Mouse (Mus musculus) A20 (cell line): ENCODE measurements at regions not wholly inside any gene's neighbourhood (a gene's known extent, or its start where the extent isn't known, plus 50 kb on each side); places are given as distances from the start of the nearest gene placed in this dataset.

Experiments
- DNase-seq: peaks from one replicate; pipeline ENCODE4 v3.0.0-alpha.2; 2011; ENCODE audit warnings: low read depth, low spot score

- DNase-seq: no peak
Measured at GRCm38 (mm10) chr10:45957686-45958085, 380.1 kb downstream of the Hace1 start.

GRCm38 (mm10) chr10:45972240-45972639 is 394.6 kb downstream of the Hace1 start:
- DNase-seq: no peak

DNA sequence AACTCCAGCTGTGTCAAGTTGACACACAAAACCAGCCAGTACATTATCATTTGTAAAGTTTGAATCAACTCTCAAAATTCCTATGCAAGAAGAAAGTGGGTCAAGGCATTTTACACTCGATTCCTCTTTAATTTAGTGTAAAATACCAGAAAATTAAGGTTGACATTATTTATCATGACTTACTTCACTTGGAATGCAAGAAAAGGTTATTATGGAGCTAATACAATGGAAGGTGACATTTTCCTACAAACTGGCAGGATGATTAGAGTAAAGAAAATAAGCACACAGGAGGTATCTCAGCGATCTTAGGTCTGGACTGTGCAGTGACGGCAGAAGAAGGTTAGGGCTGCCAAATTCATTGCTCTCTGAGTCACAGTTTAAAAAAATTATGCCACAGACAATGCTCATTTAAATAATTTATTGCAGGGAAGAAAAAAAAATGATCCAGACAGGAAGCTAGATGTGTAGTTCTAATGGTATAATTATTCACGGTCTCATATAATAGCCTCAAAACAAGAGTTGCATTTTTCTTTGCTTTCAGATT is 405.2 kb downstream of the Hace1 start:
- no peak for DNase-seq

DNA sequence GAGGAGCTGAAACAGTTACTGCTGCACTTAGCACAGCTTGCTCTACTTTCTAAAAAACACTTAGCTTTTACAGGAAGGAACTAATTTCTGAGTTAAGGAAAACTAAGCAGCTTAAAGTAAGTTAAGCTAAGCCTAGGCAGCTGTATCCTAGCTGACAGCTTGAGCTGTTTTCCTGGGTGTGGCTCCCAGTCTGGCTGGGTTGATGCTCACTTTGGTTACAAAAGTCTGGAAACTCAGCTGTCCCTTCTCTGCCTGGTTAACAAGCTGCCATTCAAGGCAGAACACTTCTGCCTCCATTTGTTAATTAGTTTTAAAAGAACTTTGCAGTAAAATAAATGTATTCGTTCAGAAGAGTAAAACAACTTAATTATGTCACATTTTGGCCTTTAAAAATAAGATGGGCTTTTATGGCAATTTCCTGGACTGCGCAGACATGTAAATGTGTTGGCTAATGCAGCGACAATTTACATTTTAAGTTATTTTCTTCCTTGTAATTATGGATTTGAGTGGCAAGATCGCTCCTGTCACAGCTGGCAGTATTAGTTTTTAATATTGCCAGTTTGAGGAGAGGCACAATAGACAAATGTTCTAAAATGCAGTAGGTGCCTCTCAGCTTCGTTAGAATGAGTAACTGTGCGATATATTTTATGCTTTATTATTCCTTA is 406.2 kb downstream of the Hace1 start:
- DNase-seq: no peak

DNA sequence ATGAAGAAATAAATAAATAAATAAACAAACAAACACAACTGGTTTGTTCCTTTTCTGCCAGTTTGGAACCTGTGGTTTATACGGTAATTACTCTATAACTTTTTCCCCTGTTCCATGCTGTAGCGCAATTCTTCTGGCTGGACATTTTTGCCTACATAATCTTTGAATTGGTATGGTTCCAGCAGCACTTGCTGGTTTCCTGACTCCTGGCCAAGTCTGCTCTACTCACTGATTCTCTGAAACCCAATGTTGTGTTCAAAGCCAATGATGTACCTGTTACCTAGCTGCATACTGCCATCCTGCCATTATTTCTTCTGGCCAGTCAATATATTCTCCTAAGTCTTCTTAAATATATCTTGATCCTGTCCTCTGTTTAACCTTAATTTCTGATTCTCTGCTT is 408.7 kb downstream of the Hace1 start:
- DNase-seq: no peak

- DNase-seq: no peak
Measured at GRCm38 (mm10) chr10:46006319-46006718, 428.7 kb downstream of the Hace1 start.

DNA sequence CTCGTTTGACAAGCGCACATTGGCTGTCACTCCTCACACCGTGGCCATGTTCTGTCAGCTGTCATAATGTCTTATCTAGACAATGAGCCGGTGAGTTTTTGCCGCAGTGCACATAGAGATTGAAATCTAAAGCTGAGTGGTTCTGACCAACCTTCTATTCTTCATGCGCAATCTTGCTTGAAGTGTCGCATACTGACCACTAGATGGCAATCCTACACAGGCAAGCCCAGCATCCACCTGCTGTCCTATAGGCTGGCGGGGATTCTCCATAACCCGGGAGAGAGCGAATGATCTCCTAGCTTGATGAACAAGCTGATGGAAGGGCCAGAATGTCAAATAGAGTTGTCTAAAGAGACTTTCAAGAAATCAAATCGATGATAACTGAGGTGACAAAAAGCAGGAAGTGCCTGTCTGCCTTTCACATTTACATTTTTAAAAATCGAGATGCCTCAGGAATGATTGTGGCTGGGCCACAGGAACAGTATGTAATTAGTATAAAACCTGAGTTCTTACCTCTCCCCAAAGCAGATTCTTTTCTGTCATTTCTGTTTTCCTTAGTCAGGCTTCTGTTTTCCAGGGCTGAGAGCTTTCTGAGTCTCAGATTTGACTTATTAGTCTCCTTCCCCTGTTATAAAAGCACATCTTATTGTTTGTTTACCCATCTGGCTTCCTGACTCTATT is 434.4 kb downstream of the Hace1 start:
- peak; percentile 74 for DNase-seq

GRCm38 (mm10) chr10:46012599-46012998 is 435.0 kb downstream of the Hace1 start:
- DNase-seq: peak; percentile 8

DNA sequence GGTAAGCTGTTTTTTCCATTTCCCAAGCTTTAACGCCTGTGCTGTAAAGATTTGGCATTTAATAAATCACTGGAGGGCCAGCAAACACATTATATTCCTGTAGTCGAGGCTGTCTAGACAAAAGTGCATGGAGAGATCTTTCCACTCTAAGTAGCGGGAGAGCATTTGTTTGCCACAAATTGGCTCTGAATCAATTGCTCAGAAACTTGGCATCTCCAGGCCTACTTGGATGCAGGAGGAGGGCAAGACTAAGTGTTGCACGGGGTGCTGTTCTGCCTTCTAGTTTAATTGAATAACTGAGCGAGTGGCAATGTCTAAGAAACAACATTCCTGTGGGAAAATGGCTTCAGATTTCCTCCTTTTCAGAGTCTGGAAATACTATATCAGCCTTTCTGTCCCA is 438.7 kb downstream of the Hace1 start:
- no peak for DNase-seq

GRCm38 (mm10) chr10:46045474-46046093 is 468.0 kb downstream of the Hace1 start:
- no peak for DNase-seq

DNA sequence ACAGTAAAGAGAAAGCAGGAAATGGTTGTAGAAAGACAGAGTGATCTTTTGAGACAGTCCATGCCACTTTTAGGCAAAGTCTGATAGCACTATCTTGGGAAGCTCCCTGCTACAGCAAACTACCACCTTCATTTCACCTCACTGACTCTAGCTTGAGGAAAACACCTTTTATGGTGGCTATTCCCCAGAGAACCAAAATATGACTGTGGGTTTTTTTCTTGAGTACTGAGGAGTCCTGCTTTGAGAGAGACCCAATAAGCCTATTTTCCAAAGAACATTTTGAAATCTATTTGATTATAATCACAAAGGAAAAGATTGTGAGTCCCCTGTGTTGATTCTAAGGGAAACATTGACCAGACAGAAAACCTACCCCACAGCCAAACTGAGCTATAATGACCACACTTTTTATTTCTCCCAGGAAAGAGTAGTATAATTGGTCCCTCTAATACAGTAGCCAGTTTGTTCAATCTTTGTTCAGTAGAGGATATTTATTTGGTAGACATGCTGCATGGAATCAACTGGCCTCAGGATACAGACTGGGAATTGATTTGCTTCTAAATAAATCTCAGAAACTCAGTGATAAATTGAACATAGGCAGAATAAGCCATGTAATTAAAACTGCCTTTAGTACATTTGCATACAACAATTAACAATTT is 468.6 kb downstream of the Hace1 start:
- no peak for DNase-seq

DNA sequence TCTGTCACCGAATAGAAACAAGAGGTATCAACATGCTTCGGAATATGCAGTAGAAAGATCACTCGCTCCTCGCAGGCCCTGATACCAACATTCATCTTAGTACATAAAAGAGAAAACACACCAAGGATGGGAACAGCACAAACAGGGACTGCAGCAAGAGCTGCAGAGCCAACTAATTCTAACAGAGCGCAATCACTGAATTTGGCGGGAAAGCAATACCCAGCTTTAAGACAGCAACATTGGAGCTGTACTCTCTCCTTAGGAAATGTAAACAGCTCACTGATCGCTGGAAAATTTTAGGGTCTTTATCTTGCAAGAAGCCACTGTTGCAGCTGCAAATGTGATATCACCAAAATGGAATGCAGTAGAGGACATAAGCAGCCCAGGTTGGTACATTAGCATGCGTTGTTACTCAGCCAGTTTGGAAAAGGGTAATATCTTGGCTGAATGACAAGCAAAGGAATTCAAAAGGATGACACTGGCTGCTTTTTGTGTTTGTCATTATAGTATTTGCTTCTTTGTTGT is 469.3 kb downstream of the Hace1 start:
- DNase-seq: no peak

DNA sequence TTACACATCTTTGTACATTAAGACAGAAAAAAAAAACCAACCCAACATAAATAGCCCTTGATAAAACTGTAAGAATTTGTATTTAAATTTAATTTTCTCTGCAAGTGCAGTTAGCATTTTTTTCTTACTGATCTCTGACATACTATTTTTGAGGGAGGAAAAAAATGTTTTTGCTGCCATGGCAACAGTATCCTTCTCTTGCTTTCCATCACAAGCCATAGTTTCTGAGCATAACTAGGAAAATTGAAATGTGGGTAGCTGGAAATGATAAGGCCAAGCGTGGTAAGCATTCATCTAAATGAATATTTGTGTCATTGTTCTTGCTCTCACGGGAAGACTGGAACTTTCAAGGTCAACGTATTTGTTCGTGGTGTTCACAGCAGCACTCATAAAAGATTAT is 470.0 kb downstream of the Hace1 start:
- DNase-seq: no peak

DNA sequence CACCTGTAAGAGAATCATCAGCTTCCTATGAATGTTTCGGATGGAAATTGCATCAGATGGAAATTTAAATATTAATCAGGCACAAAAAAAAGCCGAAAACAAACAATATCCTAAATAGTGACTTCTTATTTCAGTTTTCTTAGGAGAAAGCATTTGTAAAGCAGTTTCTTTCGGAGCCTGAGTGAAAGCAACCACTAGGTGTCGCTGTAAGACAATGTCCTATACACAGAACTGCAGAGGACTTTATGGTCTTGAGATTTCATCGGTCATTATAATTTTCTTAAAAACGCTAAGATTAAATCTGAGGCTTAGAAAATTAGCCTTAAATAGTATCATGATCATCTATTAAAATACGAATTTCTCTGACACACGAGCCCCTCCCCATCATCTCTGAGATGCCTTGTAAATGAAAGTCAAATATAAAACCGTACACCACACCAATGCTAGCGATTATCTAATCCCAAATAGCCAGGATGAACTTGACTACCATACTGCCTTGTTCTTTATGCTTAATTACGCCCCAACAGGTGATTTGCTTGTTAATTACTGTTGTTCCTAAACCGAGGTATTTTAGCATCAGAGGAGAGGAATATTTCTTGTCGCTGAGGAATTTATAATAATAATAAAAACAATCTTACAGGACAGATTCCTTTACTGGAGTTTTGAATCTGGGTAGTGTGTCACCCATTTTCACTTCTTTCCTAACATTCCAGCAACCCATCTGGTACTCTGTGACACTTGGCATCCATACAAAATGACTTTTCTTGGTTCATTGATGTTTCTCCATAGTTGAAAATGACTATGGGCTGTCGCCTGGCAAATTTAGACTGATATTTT is 480.0 kb downstream of the Hace1 start:
- DNase-seq: peak; percentile 80

DNA sequence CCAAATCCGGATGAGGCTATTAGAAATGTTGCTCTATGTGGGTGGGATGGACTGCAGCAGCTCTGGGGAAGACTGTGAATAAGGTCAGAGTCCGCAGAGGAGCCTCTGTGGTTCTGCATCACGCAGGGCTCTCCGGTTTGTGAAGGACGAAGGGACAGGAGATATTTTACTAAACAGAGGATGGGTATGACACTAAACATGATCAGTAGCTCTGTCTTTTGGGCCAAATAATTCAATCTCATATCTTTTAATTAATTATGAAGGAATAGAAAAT is 480.5 kb downstream of the Hace1 start:
- no peak for DNase-seq

- DNase-seq: peak; percentile 56
Measured at GRCm38 (mm10) chr10:46059285-46059684, 481.7 kb downstream of the Hace1 start.

- DNase-seq: peak; percentile 79
Measured at GRCm38 (mm10) chr10:46063831-46064230, 486.2 kb downstream of the Hace1 start.

GRCm38 (mm10) chr10:46070766-46071165 is 493.1 kb downstream of the Hace1 start:
- DNase-seq: no peak

- no peak for DNase-seq
Measured at GRCm38 (mm10) chr10:46071220-46071619, 493.6 kb downstream of the Hace1 start.

GRCm38 (mm10) chr10:46071810-46072549 is 494.4 kb downstream of the Hace1 start:
- no peak for DNase-seq
